Mouse (Mus musculus): ENCODE results near the gene Tcf23.

Tcf23 gene

DNA sequence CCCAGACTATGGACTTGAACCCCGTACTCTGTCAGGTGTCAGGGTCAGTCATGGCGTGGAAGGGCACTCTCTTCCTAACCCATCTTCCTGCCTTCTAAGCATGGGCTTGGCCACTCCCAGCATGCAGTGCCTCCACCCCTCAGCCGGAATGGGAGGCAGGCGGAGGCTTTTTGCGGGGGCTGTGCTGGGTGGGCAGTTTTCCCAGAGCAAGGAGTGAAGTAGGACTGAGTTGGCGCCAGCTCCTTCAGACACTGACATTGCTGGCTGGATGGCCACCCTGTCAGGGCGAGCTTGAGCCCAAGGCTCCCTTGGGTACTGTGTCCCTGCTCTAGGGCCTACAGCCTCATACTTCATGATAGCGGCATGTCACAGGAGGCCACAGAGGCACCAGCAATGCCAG, at the start of gene Tcf23:
Tcf23 (plus strand) TSS at position 247 of the 400 bp plus-strand sequence.
- in situ Hi-C loops (cut with MboI, MseI) = no loop called here

- in situ Hi-C loops (cut with MboI, MseI) = loop anchor here (5.0 to 10.0 kb wide), 2 partner anchors 46 to 1456 kb away; no protein-coding TSS in a partner anchor
These were observed 49.8 kb upstream of the Tcf23 start for GRCm38 (mm10) chr5:30918691-30919090.

DNA sequence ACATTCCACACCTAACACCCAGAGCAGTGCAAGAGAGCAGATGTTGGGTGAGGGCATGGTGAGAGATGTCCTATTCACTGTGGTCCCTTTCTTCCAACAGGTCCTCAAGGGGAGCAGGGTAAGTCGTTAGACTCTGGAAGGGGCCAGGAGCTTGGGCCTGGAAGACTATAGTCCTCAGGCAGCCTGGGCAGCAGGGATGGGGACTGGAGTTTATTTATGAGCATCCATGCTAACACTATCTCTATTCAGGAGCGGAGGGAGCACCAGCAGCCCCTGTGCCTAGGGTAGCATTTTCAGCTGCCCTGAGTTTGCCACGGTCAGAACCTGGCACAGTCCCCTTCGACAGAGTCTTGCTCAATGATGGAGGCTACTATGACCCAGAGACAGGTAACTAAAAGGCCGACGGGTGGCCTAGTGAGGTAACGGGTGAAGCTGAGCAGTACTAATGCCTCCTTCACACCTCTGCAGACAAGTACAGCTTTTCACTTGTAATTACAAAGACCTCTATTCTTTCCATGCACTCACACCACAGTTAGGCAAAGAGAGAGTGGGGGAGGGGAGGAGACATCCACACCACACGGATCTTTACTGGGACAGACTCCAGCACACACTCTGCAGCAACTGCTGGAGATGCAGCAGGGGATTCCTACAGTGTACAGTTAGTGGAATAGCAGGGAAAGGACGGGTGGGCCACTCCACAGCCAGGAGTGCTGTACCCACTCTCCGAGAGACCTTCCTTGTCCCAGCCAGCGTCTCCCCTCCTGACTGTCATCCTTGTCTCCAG, 48.4 kb upstream of the Tcf23 start:
- in situ Hi-C loops (cut with MboI, MseI) = loop anchor here (5.0 to 10.0 kb wide), 2 partner anchors 48 to 1455 kb away; no protein-coding TSS in a partner anchor

DNA sequence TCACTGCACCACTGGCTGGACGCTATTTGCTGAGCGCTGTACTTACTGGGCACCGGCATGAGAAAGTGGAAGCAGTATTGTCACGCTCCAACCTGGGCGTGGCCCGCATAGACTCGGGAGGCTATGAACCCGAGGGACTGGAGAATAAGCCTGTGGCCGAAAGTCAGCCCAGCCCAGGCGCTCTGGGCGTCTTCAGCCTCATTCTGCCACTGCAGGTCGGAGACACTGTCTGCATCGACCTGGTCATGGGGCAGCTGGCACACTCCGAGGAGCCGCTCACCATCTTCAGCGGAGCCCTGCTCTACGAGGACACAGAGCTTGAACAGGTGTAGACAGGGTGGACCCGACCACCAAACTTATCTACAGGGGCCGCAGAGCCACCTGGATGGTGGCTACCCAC, 47.8 kb upstream of the Tcf23 start:
- in situ Hi-C loops (cut with MboI, MseI) = no loop called here

GRCm38 (mm10) chr5:30921256-30922033, 47.0 kb upstream of the Tcf23 start, which contains the start of gene Khk:
Gene Khk (plus strand): TSS chr5:30921431.
- in situ Hi-C loops (cut with MboI, MseI) = no loop called here

DNA sequence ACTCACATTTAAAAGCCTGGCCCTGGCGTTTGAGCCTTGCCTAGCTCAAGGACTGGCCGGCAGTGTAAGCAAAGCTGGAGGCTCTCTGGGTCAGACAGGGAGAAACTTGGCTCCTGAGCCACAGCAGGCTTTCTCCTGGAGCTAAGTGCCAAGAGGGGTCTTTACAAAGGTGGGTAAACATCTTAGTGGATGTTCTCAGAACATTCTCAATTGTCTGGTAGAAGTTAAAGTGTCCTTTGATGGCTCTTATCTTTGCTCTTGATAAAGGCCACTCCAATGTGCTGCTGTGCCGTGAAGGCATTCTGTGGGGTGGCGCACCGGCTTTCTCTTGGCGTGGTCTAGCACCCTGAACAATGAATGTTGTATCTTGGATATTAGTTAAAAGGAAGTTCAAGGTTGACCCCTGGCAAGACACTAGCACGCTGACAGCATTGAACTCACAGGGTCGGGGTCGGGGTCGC, 45.9 kb upstream of the Tcf23 start:
- in situ Hi-C loops (cut with MboI, MseI) = no loop called here

- in situ Hi-C loops (cut with MboI, MseI) = no loop called here
These were observed 45.3 kb upstream of the Tcf23 start for GRCm38 (mm10) chr5:30923119-30923518.

GRCm38 (mm10) chr5:30924614-30925013, 43.8 kb upstream of the Tcf23 start:
- in situ Hi-C loops (cut with MboI, MseI) = no loop called here

- in situ Hi-C loops (cut with MboI, MseI) = no loop called here
These were observed 43.2 kb upstream of the Tcf23 start for GRCm38 (mm10) chr5:30925217-30925616.

DNA sequence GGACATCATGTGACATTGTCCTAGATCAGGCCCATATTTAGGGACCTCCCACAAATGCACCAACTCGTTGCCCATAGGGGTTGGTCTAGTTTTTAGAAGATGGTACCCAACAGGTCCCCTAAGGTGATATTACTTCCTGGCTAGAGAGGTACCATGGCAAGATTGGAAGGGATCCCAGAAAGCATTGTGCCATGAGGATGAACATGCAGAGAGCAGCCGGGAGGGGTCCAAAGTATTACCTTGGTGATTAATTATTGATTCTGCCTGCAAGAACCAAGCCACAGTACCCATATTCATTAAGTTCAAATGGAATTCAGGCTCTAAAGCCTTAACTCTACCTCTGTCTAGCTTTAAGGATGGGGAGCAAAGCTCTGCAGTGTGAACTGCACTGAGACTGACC, 42.4 kb upstream of the Tcf23 start:
- in situ Hi-C loops (cut with MboI, MseI) = no loop called here

GRCm38 (mm10) chr5:30927945-30928529, 40.4 kb upstream of the Tcf23 start:
- in situ Hi-C loops (cut with MboI, MseI) = no loop called here

- in situ Hi-C loops (cut with MboI, MseI) = loop anchor here (5.0 kb wide), 1 partner anchor 62 kb away; no protein-coding TSS in a partner anchor
These were observed 38.3 kb upstream of the Tcf23 start for GRCm38 (mm10) chr5:30930121-30930520.

DNA sequence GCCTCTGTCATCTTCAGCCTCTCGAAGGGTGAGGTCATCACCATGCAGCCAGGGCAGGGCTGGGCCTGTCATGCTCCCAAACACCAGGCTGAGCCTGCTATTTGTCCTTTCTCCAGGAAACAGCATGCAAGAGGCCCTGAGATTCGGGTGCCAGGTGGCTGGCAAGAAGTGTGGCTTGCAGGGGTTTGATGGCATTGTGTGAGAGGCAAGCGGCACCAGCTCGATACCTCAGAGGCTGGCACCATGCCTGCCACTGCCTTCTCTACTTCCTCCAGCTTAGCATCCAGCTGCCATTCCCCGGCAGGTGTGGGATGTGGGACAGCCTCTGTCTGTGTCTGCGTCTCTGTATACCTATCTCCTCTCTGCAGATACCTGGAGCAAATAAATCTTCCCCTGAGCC, 37.6 kb upstream of the Tcf23 start:
- in situ Hi-C loops (cut with MboI, MseI) = loop anchor here (5.0 kb wide), 1 partner anchor 61 kb away; no protein-coding TSS in a partner anchor

DNA sequence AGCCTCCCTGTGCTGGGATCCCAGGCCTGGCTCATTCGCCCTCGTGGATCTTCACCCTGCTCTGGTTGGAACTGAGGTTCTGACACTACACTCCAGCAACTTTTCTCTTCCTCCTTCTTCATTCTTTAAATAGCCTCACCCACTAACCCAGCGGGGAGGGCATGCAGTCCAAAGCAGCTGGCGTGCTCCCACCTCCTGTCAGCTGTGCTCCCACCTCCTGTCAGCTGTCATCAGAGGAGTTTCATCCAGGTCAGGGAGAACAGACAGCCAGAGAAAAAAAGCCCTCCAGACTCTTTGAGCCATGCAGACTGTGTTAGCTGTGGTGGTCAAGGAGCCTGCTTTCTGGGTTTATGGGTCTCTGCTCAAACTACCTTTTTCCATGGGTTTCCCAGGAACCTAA, 37.1 kb upstream of the Tcf23 start:
- in situ Hi-C loops (cut with MboI, MseI) = loop anchor here (5.0 kb wide), 1 partner anchor 61 kb away; no protein-coding TSS in a partner anchor

- in situ Hi-C loops (cut with MboI, MseI) = loop anchor here (5.0 kb wide), 1 partner anchor 59 kb away; no protein-coding TSS in a partner anchor
These were observed 34.8 kb upstream of the Tcf23 start for GRCm38 (mm10) chr5:30933705-30934104.

GRCm38 (mm10) chr5:30934725-30935461, 33.6 kb upstream of the Tcf23 start:
- in situ Hi-C loops (cut with MboI, MseI) = loop anchor here (5.0 kb wide), 1 partner anchor 57 kb away; no protein-coding TSS in a partner anchor

DNA sequence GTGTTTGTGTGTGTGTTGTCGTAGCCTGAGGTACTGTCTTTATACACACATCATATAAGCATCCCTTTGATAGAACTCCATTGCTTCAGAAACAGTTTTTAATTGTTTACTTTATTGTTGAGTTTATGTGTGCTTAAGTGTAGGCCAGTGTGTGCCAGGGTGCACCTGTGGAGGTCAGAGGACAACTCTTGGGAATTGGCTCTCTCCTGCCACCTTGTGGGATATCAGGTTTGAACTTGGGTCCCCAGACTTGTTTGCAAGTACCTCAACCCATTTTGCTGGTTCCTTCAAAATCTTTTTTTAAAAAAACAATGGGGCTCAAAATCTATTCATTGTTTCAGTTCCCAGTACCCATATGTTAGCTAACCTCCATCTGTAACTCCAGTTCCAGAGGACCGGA, 25.5 kb upstream of the Tcf23 start:
- in situ Hi-C loops (cut with MboI, MseI) = no loop called here

DNA sequence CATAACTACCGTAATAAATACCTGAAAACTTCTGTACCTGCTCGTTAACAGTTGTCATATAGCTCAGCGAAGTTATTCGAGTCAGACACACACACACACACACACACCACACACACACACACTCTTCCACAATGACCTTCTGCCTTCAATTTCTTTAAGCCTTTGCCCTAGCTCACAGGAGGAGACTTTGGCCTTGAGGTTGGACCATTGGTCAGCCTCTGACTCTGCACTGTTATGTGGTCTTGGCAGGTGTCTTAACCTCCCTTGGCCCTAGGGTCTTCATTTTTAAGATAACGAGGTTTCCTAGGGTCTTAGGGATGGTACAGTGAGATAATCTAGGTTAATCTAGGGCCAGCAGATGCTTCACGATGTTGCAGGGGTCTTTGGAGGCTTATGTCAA, 24.1 kb upstream of the Tcf23 start:
- in situ Hi-C loops (cut with MboI, MseI) = no loop called here

DNA sequence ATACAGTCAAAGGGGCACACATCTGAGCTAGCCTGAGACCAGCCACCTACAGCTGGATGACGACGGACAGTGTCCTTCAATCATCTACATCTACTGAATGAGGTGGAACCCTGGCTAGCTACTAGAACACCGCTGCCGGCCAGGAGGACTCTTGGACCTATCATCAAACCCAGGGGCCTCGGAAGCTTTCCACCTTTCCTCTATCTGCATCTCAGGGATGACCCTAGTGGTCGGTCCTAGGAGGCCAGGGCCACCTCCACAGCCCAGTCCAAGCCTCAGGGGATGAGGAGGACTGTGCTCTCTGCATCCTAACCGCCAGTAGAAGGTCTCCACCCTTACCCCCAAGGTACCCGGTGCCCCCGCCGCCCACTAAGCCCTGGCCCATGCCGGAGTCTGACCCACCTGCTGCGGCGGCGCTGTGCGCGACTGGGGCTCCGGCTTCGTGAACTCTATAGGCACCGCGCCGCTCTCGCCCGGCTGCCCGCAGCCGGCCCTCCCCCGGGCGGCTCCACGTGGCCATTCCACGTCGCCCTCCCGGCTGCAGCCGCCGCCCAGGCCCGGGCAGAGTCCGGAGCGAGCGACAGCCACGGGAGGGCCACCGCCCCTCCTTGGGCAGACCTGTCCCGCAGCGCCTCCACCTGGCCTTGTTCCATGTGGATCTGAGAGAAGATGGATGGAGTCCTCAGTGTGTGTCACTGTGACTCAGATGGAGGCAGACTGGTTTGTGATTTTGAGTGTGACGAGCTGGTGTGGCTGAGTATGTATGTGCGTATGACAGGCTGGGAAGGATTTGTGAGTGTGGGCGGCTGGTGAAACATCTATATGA, 23.3 kb upstream of the Tcf23 start, which contains the start of gene Cgref1:
Cgref1 (minus strand) TSS at position 636 of the 826 bp plus-strand sequence.
- in situ Hi-C loops (cut with MboI, MseI) = no loop called here

GRCm38 (mm10) chr5:30948620-30949019, 19.8 kb upstream of the Tcf23 start:
- in situ Hi-C loops (cut with MboI, MseI) = no loop called here
